Mouse (Mus musculus): Measurements from ENCODE around the gene Dera. TPM values are rescaled to one million over a fixed set of nuclear protein-coding genes. Genes with fewer than 3 reads are reported as not detected.

The Dera gene
- polyA plus RNA-seq, 1 experiment: 25.9 TPM

GRCm38 (mm10) chr6:137734460-137734845, 19.9 kb upstream of the Dera start:
- Histone ChIP-seq H3K27ac (ENCODE audit: insufficient read depth, low read depth, low read length) (peak overlapping the region; percentile 58), H3K4me1 (ENCODE audit: control insufficient read depth, insufficient read depth, low read length) (peaks cover 22% of the 10 kb centered on the region), H3K4me3 (ENCODE audit: insufficient read depth, low read length) (peak overlapping the region; percentile 98)
- no peak for TF ChIP-seq POLR2A (IDR thresholded peaks at IDR 0.05; ENCODE audit: borderline replicate concordance, low read depth, low read length)

DNA sequence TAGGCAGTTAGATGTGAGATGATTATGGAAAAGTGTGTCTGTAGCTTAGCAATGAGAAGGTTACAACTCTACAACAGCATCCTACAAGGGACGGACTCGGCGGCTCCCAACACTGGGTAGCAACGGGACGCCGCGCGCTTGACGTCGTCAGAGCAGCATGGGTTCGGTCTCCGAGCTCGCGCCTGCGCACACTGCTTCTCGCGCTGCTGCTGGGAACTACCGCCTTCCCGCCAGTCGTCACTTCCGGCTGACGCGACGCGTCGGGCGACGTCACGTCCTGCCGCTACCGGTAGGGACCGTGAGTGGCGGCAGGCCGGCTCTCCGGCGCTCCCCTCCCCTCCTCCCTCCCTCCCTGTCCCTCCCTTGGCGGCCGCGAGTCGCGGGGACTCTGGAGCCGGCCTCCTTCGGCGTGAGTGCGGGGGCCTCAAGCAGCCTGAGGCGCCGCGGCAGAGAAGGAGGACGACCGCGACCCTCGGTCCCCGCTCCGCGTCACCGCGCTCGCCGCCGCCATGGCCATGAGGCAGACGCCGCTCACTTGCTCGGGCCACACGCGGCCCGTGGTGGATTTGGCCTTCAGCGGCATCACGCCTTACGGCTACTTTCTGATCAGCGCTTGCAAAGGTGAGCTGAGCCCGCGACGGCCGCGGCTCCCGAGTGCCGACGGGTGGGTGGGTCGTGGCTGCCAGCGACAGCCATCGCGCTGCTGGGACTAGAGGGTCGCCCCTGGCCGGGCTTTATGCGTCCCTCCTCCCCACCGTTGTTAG, 19.3 kb upstream of the Dera start, which contains the start of gene Strap:
Gene Strap, plus strand, starts transcription at position 233 of the 764 bp plus-strand sequence.
- H3K4me3 ChIP-seq (ENCODE audit: insufficient read depth, low read length): peak within 1 kb of the TSS; percentile 98
- TF ChIP-seq CTCF (IDR thresholded peaks at IDR 0.05; ENCODE audit: low read depth, low read length) (no peak), POLR2A (IDR thresholded peaks at IDR 0.05; ENCODE audit: borderline replicate concordance, low read depth, low read length) (no peak)
- H3K4me1 ChIP-seq (ENCODE audit: control insufficient read depth, insufficient read depth, low read length): peaks cover 22% of the 10 kb centered on the region
- peak within 1 kb of the TSS; percentile 58 for H3K27ac ChIP-seq (ENCODE audit: insufficient read depth, low read depth, low read length)

- peak overlapping the region; percentile 98 for H3K4me3 ChIP-seq (ENCODE audit: insufficient read depth, low read length)
- no peak for TF ChIP-seq POLR2A (IDR thresholded peaks at IDR 0.05; ENCODE audit: borderline replicate concordance, low read depth, low read length)
- TF ChIP-seq CTCF (IDR thresholded peaks at IDR 0.05; ENCODE audit: low read depth, low read length): no peak
- 0 out of 2 replicates have a peak overlapping the region, but pooled peaks have one; percentile 43 for H3K27ac ChIP-seq (ENCODE audit: insufficient read depth, low read depth, low read length)
- H3K4me1 ChIP-seq (ENCODE audit: control insufficient read depth, insufficient read depth, low read length): peaks cover 22% of the 10 kb centered on the region
Observed at GRCm38 (mm10) chr6:137735671-137736238, 18.6 kb upstream of the Dera start.

DNA sequence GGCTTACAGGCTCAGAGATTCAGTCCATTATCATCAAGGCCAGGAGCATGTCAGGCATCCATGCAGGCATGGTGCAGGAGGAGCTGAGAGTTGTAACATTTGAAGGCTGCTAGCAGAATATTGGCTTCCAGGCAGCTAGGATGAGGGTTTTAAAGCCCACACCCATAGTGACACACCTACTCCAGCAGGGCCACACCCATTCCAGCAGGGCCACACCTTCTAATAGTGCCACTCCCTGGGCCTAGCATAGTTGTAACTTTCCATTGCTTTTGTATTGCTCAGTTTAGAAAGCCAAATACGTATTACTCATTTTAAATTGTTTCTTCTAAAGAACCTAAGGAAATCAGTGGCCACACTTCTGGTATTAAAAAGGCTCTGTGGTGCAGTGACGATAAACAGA, 13.4 kb upstream of the Dera start:
- TF ChIP-seq CTCF (IDR thresholded peaks at IDR 0.05; ENCODE audit: low read depth, low read length): no peak
- no peak for TF ChIP-seq POLR2A (IDR thresholded peaks at IDR 0.05; ENCODE audit: borderline replicate concordance, low read depth, low read length)
- H3K4me3 ChIP-seq (ENCODE audit: insufficient read depth, low read length): no peak overlapping the region
- no peak overlapping the region for H3K27ac ChIP-seq (ENCODE audit: insufficient read depth, low read depth, low read length)
- peaks cover 9% of the 10 kb centered on the region for H3K4me1 ChIP-seq (ENCODE audit: control insufficient read depth, insufficient read depth, low read length)

- H3K4me1 ChIP-seq (ENCODE audit: control insufficient read depth, insufficient read depth, low read length): no peaks in the 10 kb centered on the region
- H3K4me3 ChIP-seq (ENCODE audit: insufficient read depth, low read length): no peak overlapping the region
- H3K27ac ChIP-seq (ENCODE audit: insufficient read depth, low read depth, low read length): no peak overlapping the region
- TF ChIP-seq CTCF (IDR thresholded peaks at IDR 0.05; ENCODE audit: low read depth, low read length) (no peak), POLR2A (IDR thresholded peaks at IDR 0.05; ENCODE audit: borderline replicate concordance, low read depth, low read length) (no peak)
Observed at GRCm38 (mm10) chr6:137744700-137745099, 9.6 kb upstream of the Dera start.

DNA sequence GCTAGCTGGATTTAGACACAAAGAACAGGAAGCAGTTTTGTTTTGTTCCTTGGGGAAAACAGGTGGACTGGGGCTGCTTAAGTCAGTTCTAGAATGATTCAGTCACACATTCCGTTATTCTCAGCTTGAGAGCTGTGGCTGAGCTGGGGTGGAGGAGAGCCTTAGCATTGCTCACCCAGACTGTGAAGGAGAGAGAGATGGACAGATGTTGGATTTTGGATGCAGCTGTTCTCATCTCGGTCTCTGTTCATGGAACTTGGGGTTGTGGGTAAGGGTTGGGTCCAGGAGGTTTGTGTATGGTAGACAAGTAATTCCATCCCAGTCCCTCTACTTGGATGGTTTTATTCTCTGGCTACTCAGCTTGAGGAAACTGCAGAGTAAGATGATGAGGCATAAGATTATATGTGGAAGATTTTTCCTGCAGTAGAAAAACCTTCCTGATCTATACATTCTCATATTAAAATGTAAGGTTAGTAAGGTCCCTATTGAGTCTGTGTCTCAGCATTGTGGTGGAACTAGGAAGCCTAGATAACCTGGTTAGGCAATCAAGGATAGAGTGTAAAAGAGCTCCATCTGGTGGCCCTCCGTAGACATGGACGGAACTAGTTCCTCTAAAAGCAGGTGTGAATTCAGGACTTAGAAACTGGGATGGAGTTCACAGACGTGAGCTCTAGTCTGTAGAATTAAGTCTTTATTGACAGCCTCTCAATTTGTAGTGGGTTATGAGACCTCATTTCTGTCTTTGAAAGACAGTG, 7.0 kb upstream of the Dera start:
- no peak overlapping the region for H3K27ac ChIP-seq (ENCODE audit: insufficient read depth, low read depth, low read length)
- TF ChIP-seq CTCF (IDR thresholded peaks at IDR 0.05; ENCODE audit: low read depth, low read length): no peak
- TF ChIP-seq POLR2A (IDR thresholded peaks at IDR 0.05; ENCODE audit: borderline replicate concordance, low read depth, low read length): no peak

GRCm38 (mm10) chr6:137751551-137752274, 2.6 kb upstream of the Dera start:
- TF ChIP-seq CTCF (IDR thresholded peaks at IDR 0.05; ENCODE audit: low read depth, low read length) (no peak), POLR2A (IDR thresholded peaks at IDR 0.05; ENCODE audit: borderline replicate concordance, low read depth, low read length) (no peak)
- Histone ChIP-seq H3K27ac (ENCODE audit: insufficient read depth, low read depth, low read length) (no peak overlapping the region), H3K4me1 (ENCODE audit: control insufficient read depth, insufficient read depth, low read length) (peaks cover 2% of the 10 kb centered on the region), H3K4me3 (ENCODE audit: insufficient read depth, low read length) (no peak overlapping the region)

More for the DNA sequence above, 7.0 kb upstream of the Dera start:
- Histone ChIP-seq H3K4me1 (ENCODE audit: control insufficient read depth, insufficient read depth, low read length) (no peaks in the 10 kb centered on the region), H3K4me3 (ENCODE audit: insufficient read depth, low read length) (no peak overlapping the region)

DNA sequence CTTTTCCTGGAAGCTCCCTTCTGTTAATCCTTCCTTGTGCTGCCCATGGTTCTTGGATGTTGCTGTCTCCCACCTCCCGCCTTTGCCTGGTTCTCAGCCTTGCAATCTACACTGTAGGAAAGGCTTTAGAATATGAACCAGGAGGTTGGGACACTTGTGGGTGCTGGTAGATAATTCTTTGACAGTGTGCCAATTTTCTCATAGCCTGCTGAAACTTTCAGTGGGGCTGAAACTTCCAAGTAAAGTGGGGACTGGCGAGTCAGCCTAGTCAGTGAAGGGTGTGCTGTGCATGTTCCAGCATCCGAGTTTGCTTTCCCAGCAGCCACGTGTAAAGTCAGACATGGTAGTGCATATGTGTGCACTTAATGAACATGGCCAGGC, 2.1 kb upstream of the Dera start:
- Histone ChIP-seq H3K4me3 (ENCODE audit: insufficient read depth, low read length) (no peak overlapping the region), H3K27ac (ENCODE audit: insufficient read depth, low read depth, low read length) (no peak overlapping the region), H3K4me1 (ENCODE audit: control insufficient read depth, insufficient read depth, low read length) (peaks cover 6% of the 10 kb centered on the region)
- no peak for TF ChIP-seq CTCF (IDR thresholded peaks at IDR 0.05; ENCODE audit: low read depth, low read length)
- no peak for TF ChIP-seq POLR2A (IDR thresholded peaks at IDR 0.05; ENCODE audit: borderline replicate concordance, low read depth, low read length)

DNA sequence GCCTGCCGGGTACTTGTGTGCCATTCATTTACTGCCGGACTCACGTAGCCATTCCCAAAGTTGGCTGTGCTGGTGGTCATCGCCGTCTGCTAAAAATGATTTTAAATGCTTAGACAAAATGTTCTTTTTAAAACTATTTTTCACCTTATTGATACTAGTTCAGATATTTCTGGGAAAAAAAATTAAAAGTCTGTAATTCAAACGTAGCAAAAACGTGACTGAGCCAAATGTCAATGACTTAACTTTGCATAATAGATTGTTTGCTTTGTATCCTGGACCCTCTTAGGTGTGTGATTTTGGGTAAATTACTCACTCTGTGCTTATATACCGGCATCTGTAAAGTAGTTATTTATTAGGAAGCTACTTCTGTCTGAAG, 499 bp downstream of the Dera start:
- TF ChIP-seq CTCF (IDR thresholded peaks at IDR 0.05; ENCODE audit: low read depth, low read length) (no peak), POLR2A (IDR thresholded peaks at IDR 0.05; ENCODE audit: borderline replicate concordance, low read depth, low read length) (no peak)
- H3K4me1 ChIP-seq (ENCODE audit: control insufficient read depth, insufficient read depth, low read length): peaks cover 15% of the 10 kb centered on the region
- H3K27ac ChIP-seq (ENCODE audit: insufficient read depth, low read depth, low read length): no peak overlapping the region
- H3K4me3 ChIP-seq (ENCODE audit: insufficient read depth, low read length): peak overlapping the region; percentile 98
